Mouse (Mus musculus): Measurements from ENCODE around the gene Pof1b. TPM values are rescaled to one million over a fixed set of nuclear protein-coding genes. Genes with fewer than 3 reads are reported as not detected.

Pof1b gene
- polyA plus RNA-seq (2012; rRNA removed): 5.5 and 6.6 TPM in 2 replicates

DNA sequence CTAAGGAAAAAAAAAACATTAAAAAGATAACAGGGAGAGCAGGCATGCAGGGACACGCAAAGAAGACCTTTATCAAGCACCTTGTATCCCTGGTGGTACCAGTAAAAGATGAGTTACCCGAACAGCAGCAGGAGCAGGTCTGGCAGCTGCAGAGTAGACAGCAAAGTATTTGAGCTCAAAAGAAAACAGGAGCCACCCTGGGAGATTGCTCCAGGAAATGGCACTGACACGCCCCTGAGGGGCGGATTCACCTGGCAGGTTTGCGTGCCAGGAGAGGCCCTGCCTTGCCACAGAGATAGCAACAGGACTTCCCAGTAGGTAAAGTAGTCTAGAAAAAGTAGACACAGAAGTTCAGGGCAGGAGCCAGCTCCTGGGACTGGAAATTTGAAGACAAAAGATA is at the start of gene Pof1b:
Gene Pof1b, minus strand, starts transcription at position 144 of the 400 bp plus-strand sequence.

DNA sequence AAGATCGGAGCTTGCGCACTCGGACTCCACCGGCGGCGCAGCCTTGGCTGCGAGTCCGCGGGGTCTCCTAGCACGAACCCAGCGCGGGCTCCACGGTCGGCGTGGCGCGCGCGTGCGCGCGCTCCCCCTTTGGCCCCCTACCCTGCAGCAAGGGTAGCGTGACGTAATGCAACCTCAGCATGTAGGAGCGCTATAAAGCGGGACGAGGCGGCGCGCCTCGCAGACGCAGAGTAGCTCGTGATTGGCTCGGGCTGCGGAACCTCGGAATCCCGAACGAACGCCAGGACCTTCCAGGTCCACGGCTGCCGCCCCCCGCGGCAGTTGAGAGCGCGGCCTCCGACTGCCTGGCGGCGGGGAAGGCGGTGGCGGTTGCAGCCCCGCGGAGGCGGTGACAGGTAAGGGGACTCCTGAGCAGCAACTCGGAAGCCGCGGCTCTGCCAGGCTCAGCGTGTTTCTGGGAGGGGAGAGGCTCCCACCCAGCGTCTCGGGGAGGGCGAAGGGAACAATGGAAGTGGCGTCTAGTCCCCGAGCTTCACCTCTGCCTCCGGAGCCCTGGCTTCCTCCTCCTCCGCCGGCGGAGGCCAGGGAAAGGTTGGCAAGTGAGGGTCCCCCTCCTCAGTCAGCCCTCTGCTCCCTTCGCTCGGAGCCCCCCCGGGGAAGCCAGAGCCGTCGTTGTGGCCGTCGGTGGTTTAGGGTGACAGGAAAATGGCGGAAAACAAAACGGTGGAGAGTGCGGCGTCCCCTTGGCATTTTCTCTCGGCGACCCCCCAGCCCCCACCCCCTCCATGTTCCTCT is 97.7 kb downstream of the Pof1b start, which contains the start of gene Zfp711:
Gene Zfp711, plus strand, starts transcription at position 16 of the 795 bp plus-strand sequence.

Other genes with a start within 250 kb of the Pof1b start
- gene 2010106E10Rik, start 203.4 kb downstream of the Pof1b start, polyA plus RNA-seq (2012; rRNA removed): 0.12 TPM in 2 replicates
- 0.02 and 0.05 TPM in 2 replicates for gene Zfp711, start 98.1 kb downstream of the Pof1b start, polyA plus RNA-seq (2012; rRNA removed)